ENCODE assay signal across 22 mouse cellular contexts in the genomic region with DNA sequence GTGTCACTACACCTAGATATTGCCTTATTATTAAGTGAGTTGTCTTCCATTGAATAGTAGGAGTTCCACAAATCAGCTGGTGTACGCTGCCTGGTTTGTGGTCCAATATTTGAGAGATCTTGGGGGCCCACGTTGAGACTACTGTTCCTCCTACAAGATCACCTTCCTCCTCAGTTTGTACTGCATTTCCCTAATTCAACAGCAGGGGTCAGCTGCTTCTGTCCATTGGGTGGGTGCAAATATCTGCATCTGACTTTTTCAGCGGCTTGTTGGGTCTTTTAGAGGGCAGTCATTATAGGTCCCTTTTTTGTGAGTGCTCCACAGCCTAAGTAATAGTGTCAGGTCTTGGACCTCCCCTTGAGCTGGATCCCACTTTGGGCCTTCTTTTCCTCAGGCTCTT.
DNase-seq lines count a peak whose midpoint lies in the region; ATAC-seq and TF ChIP-seq lines count a peak whose summit lies in the region.
"Had no signal": no experiment of that assay in that cellular context is flagged by ENCODE, and none has a peak within 500 bp of the region (broad histone marks: within the 10 kb centered on the region; RNA-seq: fewer than 3 reads in every experiment).

No protein-coding gene starts in this region.

- H3K4me2 ChIP-seq in intestine, postnatal 0 days (replicated peaks; ENCODE audit: low read depth) = no peak overlapping the region
- no peak overlapping the region for H3K4me2 ChIP-seq in intestine, embryonic 16.5 days (ENCODE audit: low read depth, low read length)
- no peak overlapping the region for H3K4me2 ChIP-seq in liver, embryonic 11.5 days
- H3K4me2 ChIP-seq: embryonic facial prominence, embryonic 13.5 days; forebrain, embryonic 12.5 days; heart, embryonic 13.5 days; hindbrain, embryonic 12.5 days had no signal

- 69% methylated on average over 3 of the region's 3 CpGs for WGBS in intestine, postnatal 0 days
- WGBS in intestine, embryonic 16.5 days = 71% methylated on average over 3 of the region's 3 CpGs
- WGBS in liver, embryonic 11.5 days = 66% methylated on average over 3 of the region's 3 CpGs

- no peaks in the 10 kb centered on the region for H3K9me3 ChIP-seq in intestine, postnatal 0 days (ENCODE audit: control insufficient read depth)
- no peaks in the 10 kb centered on the region for H3K9me3 ChIP-seq in intestine, embryonic 16.5 days (ENCODE audit: control insufficient read depth, low read length)
- H3K9me3 ChIP-seq in liver, embryonic 11.5 days (ENCODE audit: control insufficient read depth, low read length) = no peaks in the 10 kb centered on the region
- H3K9me3 ChIP-seq: embryonic facial prominence, embryonic 13.5 days; forebrain, embryonic 12.5 days; heart, embryonic 13.5 days; hindbrain, embryonic 12.5 days had no signal

- H3K36me3 ChIP-seq in intestine, postnatal 0 days (ENCODE audit: control insufficient read depth, insufficient read depth) = no peaks in the 10 kb centered on the region
- no peaks in the 10 kb centered on the region for H3K36me3 ChIP-seq in intestine, embryonic 16.5 days (ENCODE audit: control insufficient read depth, insufficient read depth, low read length)
- no peaks in the 10 kb centered on the region for H3K36me3 ChIP-seq in liver, embryonic 11.5 days (ENCODE audit: control insufficient read depth, insufficient read depth, low read length)
- H3K36me3 ChIP-seq: embryonic facial prominence, embryonic 13.5 days; forebrain, embryonic 12.5 days; heart, embryonic 13.5 days; hindbrain, embryonic 12.5 days had no signal

- DNase-seq in ES-CJ7 (ENCODE audit: low read depth, low spot score) (peak; percentile 54), WW6 (ENCODE audit: low read depth, low spot score) (peak; percentile 33)
- no peak for DNase-seq in cerebellum, adult 11 months
- DNase-seq in liver, embryonic 11.5 days (ENCODE audit: low spot score) = no peak
- DNase-seq in cerebellum, adult 18-20 months = no peak
- DNase-seq: adrenal gland, postnatal 14 days; cerebellum, adult 2 months; cerebellum, postnatal 14 days; gastrocnemius, postnatal 14 days; heart, postnatal 10 days; heart, postnatal 4 days; kidney, adult 18-20 months had no signal

- no peak overlapping the region for H3K9ac ChIP-seq in intestine, postnatal 0 days (ENCODE audit: low read depth, low read length)
- H3K9ac ChIP-seq in intestine, embryonic 16.5 days (ENCODE audit: low read depth, low read length) = no peak overlapping the region
- no peak overlapping the region for H3K9ac ChIP-seq in liver, embryonic 11.5 days (ENCODE audit: low read depth, low read length)
- H3K9ac ChIP-seq: embryonic facial prominence, embryonic 13.5 days; forebrain, embryonic 12.5 days; heart, embryonic 13.5 days; hindbrain, embryonic 12.5 days had no signal

- H3K27me3 ChIP-seq in intestine, postnatal 0 days (replicated peaks; ENCODE audit: control insufficient read depth, insufficient read depth, low read length) = no peaks in the 10 kb centered on the region
- H3K27me3 ChIP-seq in intestine, embryonic 16.5 days (replicated peaks; ENCODE audit: control insufficient read depth, insufficient read depth, low read length) = no peaks in the 10 kb centered on the region
- no peaks in the 10 kb centered on the region for H3K27me3 ChIP-seq in liver, embryonic 11.5 days (replicated peaks; ENCODE audit: control insufficient read depth, insufficient read depth, low read length)
- H3K27me3 ChIP-seq: embryonic facial prominence, embryonic 13.5 days; forebrain, embryonic 12.5 days; heart, embryonic 13.5 days; hindbrain, embryonic 12.5 days had no signal

- TF ChIP-seq CTCF in intestine, postnatal 0 days (IDR thresholded peaks at IDR 0.05; ENCODE audit: low read depth) = 0 out of 2 replicates have a peak, but pooled peaks have one; percentile 2

- ATAC-seq in intestine, postnatal 0 days = no peak
- no peak for ATAC-seq in intestine, embryonic 16.5 days
- no peak for ATAC-seq in liver, embryonic 11.5 days (replicated peaks; ENCODE audit: low FRiP score)
- ATAC-seq: activated CD4-positive, CD25-positive, alpha-beta regulatory T cell, adult 4 months; forebrain, embryonic 16.5 days; hindbrain, embryonic 16.5 days; inflammation-experienced regulatory T-cells, adult 6 months had no signal

- no peaks in the 10 kb centered on the region for H3K4me1 ChIP-seq in intestine, postnatal 0 days (replicated peaks; ENCODE audit: control insufficient read depth, insufficient read depth, low read length)
- no peaks in the 10 kb centered on the region for H3K4me1 ChIP-seq in intestine, embryonic 16.5 days (ENCODE audit: control insufficient read depth, insufficient read depth, low read length)
- H3K4me1 ChIP-seq in liver, embryonic 11.5 days (replicated peaks; ENCODE audit: control insufficient read depth, insufficient read depth, low read length) = no peaks in the 10 kb centered on the region
- H3K4me1 ChIP-seq: embryonic facial prominence, embryonic 13.5 days; forebrain, embryonic 12.5 days; heart, embryonic 13.5 days; hindbrain, embryonic 12.5 days had no signal

- no peak overlapping the region for H3K27ac ChIP-seq in intestine, postnatal 0 days (ENCODE audit: low read depth, low read length)
- no peak overlapping the region for H3K27ac ChIP-seq in intestine, embryonic 16.5 days (ENCODE audit: low read length)
- no peak overlapping the region for H3K27ac ChIP-seq in liver, embryonic 11.5 days (ENCODE audit: low read depth, low read length)
- H3K27ac ChIP-seq: embryonic facial prominence, embryonic 13.5 days; forebrain, embryonic 12.5 days; heart, embryonic 13.5 days; hindbrain, embryonic 12.5 days had no signal

- no peak overlapping the region for H3K4me3 ChIP-seq in intestine, postnatal 0 days (ENCODE audit: low read depth, low read length)
- H3K4me3 ChIP-seq in intestine, embryonic 16.5 days (ENCODE audit: low read length) = no peak overlapping the region
- H3K4me3 ChIP-seq in liver, embryonic 11.5 days (ENCODE audit: low read depth, low read length) = no peak overlapping the region
- H3K4me3 ChIP-seq: embryonic facial prominence, embryonic 13.5 days; forebrain, embryonic 12.5 days; heart, embryonic 13.5 days; hindbrain, embryonic 12.5 days had no signal

Comparison
In these comparisons a context has a peak if more than half of its experiments do, and no peak if none do; other contexts are left out.
1. DNase-seq: peak in ES-CJ7 (single experiment) and WW6 (single experiment); none in cerebellum, adult 11 months (single experiment), liver, embryonic 11.5 days (single experiment) and cerebellum, adult 18-20 months (0 of 2).